Mouse (Mus musculus): ENCODE measurements around the gene Itsn1. TPM values are rescaled to one million over a fixed set of nuclear protein-coding genes. Genes with fewer than 3 reads are reported as not detected.

Gene Itsn1
- total RNA-seq, 2 experiments from 2014 or later = 45.6 to 52.0 TPM

- intact Hi-C loops (cut with DNase I; ENCODE audit: low total_unique reads) = loop anchor here (5.0 kb wide), 1 partner anchor 196 kb away; no protein-coding TSS in a partner anchor
- DNase-seq = no peak
These were observed 189.4 kb downstream of the Itsn1 start for GRCm38 (mm10) chr16:91918461-91918860.

GRCm38 (mm10) chr16:91919056-91919455 is 190.0 kb downstream of the Itsn1 start:
- intact Hi-C loops (cut with DNase I; ENCODE audit: low total_unique reads) = loop anchor here (5.0 kb wide), 1 partner anchor 197 kb away; no protein-coding TSS in a partner anchor
- no peak for DNase-seq

- intact Hi-C loops (cut with DNase I; ENCODE audit: low total_unique reads) = loop anchor here (5.0 kb wide), 1 partner anchor 224 kb away; no protein-coding TSS in a partner anchor
- DNase-seq = no peak
These were observed 192.3 kb downstream of the Itsn1 start for GRCm38 (mm10) chr16:91921340-91921739.

- intact Hi-C loops (cut with DNase I; ENCODE audit: low total_unique reads) = loop anchor here (5.0 kb wide), 1 partner anchor 226 kb away; no protein-coding TSS in a partner anchor
- no peak for DNase-seq
These were observed 193.9 kb downstream of the Itsn1 start for GRCm38 (mm10) chr16:91922939-91923338.

GRCm38 (mm10) chr16:91924426-91924825 is 195.3 kb downstream of the Itsn1 start:
- intact Hi-C loops (cut with DNase I; ENCODE audit: low total_unique reads) = loop anchor here (5.0 kb wide), 1 partner anchor 227 kb away; no protein-coding TSS in a partner anchor
- DNase-seq = no peak

GRCm38 (mm10) chr16:91927911-91928630 is 199.0 kb downstream of the Itsn1 start:
- DNase-seq = no peak
- intact Hi-C loops (cut with DNase I; ENCODE audit: low total_unique reads) = no loop called here

- intact Hi-C loops (cut with DNase I; ENCODE audit: low total_unique reads) = no loop called here
- peak; percentile 91 for DNase-seq
These were observed 202.3 kb downstream of the Itsn1 start for GRCm38 (mm10) chr16:91931078-91932013.

- intact Hi-C loops (cut with DNase I; ENCODE audit: low total_unique reads) = no loop called here
- no peak for DNase-seq
These were observed 203.1 kb downstream of the Itsn1 start for GRCm38 (mm10) chr16:91932082-91932690.

GRCm38 (mm10) chr16:91932843-91933518 is 203.9 kb downstream of the Itsn1 start:
- DNase-seq = no peak
- intact Hi-C loops (cut with DNase I; ENCODE audit: low total_unique reads) = no loop called here

GRCm38 (mm10) chr16:91935108-91935507 is 206.0 kb downstream of the Itsn1 start:
- intact Hi-C loops (cut with DNase I; ENCODE audit: low total_unique reads) = loop anchor here (5.0 kb wide), 1 partner anchor 352 kb away; no protein-coding TSS in a partner anchor
- DNase-seq = peak; percentile 50

GRCm38 (mm10) chr16:91935726-91936125 is 206.6 kb downstream of the Itsn1 start:
- DNase-seq = no peak
- intact Hi-C loops (cut with DNase I; ENCODE audit: low total_unique reads) = loop anchor here (5.0 kb wide), 1 partner anchor 352 kb away; no protein-coding TSS in a partner anchor

- peak; percentile 83 for DNase-seq
- intact Hi-C loops (cut with DNase I; ENCODE audit: low total_unique reads) = loop anchor here (5.0 kb wide), 1 partner anchor 351 kb away; no protein-coding TSS in a partner anchor
These were observed 207.4 kb downstream of the Itsn1 start for GRCm38 (mm10) chr16:91936340-91937030.

- intact Hi-C loops (cut with DNase I; ENCODE audit: low total_unique reads) = loop anchor here (5.0 kb wide), 1 partner anchor 350 kb away; no protein-coding TSS in a partner anchor
These were observed 208.2 kb downstream of the Itsn1 start for GRCm38 (mm10) chr16:91937281-91937680.

GRCm38 (mm10) chr16:91938141-91938540 is 209.1 kb downstream of the Itsn1 start:
- no peak for DNase-seq
- intact Hi-C loops (cut with DNase I; ENCODE audit: low total_unique reads) = loop anchor here (5.0 kb wide), 1 partner anchor 349 kb away; no protein-coding TSS in a partner anchor

More at GRCm38 (mm10) chr16:91937281-91937680, 208.2 kb downstream of the Itsn1 start:
- no peak for DNase-seq

GRCm38 (mm10) chr16:91940726-91941125 is 211.6 kb downstream of the Itsn1 start:
- no peak for DNase-seq
- intact Hi-C loops (cut with DNase I; ENCODE audit: low total_unique reads) = no loop called here

GRCm38 (mm10) chr16:91942201-91942600 is 213.1 kb downstream of the Itsn1 start:
- DNase-seq = no peak
- intact Hi-C loops (cut with DNase I; ENCODE audit: low total_unique reads) = no loop called here

GRCm38 (mm10) chr16:91946261-91946660 is 217.2 kb downstream of the Itsn1 start:
- intact Hi-C loops (cut with DNase I; ENCODE audit: low total_unique reads) = no loop called here

GRCm38 (mm10) chr16:91947093-91947492 is 218.0 kb downstream of the Itsn1 start:
- intact Hi-C loops (cut with DNase I; ENCODE audit: low total_unique reads) = no loop called here
- DNase-seq = no peak

More at GRCm38 (mm10) chr16:91946261-91946660, 217.2 kb downstream of the Itsn1 start:
- DNase-seq = no peak

Measured in gastrocnemius, postnatal 14 days (tissue).